Mouse (Mus musculus): Measurements from ENCODE around the gene Epb41l4b. TPM values are rescaled to one million over a fixed set of nuclear protein-coding genes. Genes with fewer than 3 reads are reported as not detected.

The Epb41l4b gene
- polyA plus RNA-seq, 1 experiment from 2014 or later: 3.6 TPM

DNA sequence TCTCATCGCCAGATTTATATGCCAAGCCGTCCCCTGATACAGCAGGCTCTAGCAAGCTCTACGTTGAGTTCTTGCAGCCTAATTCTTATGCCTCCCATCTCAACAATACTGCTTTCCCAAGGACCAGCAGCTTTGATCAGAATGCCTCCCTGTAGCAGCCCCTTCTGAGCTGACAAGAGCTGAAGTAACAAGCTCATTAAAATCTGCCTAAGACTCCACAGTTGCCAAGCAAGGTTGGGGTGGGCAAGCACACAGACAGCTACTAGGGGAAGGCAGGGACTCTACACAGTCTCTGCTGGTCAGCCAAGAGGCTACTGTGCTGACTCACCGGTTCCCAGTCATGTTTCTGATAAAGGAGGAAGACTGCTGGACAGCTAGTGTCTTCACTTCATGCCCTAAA, 33.7 kb downstream of the Epb41l4b start:
- ATAC-seq (ENCODE audit: insufficient number of reproducible peaks, low FRiP score, low TSS enrichment, low read depth): no peak
- Histone ChIP-seq H3K27ac (no peak overlapping the region), H3K4me1 (peaks cover 6% of the 10 kb centered on the region; the same call in 1 of the 2 replicates), H3K9me3 (no peaks in the 10 kb centered on the region), H3K9ac (no peak overlapping the region), H3K4me2 (no peak overlapping the region), H3K27me3 (no peaks in the 10 kb centered on the region), H3K36me3 (no peaks in the 10 kb centered on the region), H3K4me3 (no peak overlapping the region)
- WGBS: 59% methylated on average over 4 of the region's 4 CpGs

DNA sequence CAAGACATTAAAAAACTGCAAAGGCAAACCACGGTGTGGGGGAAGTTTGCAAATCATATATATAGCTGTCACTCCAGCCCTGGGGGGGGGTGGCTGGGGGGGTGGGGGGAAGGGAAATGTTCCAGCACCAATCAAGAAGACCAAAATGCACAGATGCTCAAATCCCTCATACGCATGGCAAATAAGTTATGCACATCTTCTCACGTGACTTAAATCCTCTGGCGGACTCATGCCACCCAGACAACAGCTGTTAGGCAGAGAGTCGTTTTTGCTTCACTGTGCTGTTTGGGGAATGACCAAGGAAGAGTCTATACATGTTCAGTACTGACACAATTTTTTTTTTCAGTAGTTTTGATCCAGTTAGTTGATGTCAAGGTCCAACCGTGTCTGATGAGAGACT, 37.9 kb downstream of the Epb41l4b start:
- no peak overlapping the region for H3K9ac ChIP-seq
- no peak for ATAC-seq (ENCODE audit: insufficient number of reproducible peaks, low FRiP score, low TSS enrichment, low read depth)
- H3K9me3 ChIP-seq: no peaks in the 10 kb centered on the region
- H3K36me3 ChIP-seq: no peaks in the 10 kb centered on the region; the same call in 1 of the 2 replicates
- no peaks in the 10 kb centered on the region for H3K27me3 ChIP-seq
- WGBS: 67% methylated on average over 6 of the region's 6 CpGs
- H3K4me3 ChIP-seq: no peak overlapping the region
- H3K27ac ChIP-seq: no peak overlapping the region
- no peaks in the 10 kb centered on the region for H3K4me1 ChIP-seq
- H3K4me2 ChIP-seq: no peak overlapping the region

DNA sequence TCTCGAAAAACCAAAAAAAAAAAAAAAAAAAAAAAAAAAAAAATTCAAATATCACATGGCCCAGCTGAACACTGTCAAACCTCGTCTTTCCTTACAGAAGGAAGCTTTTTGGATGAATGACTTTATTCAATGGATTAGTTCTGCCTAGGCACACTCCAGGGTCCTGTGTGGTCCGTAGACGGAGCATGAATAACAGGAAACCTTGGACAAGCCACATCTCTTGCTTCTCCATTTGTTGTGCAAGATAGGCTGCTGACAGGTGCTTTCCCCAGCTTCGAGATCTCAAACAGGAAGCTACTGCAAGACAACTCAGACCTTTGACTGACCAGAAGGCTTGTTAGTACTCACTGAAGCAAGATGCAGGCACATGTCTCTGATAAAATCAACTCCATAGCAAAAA, 39.4 kb downstream of the Epb41l4b start:
- H3K9me3 ChIP-seq: no peaks in the 10 kb centered on the region
- no peak for ATAC-seq (ENCODE audit: insufficient number of reproducible peaks, low FRiP score, low TSS enrichment, low read depth)
- H3K27me3 ChIP-seq: no peaks in the 10 kb centered on the region
- no peak overlapping the region for H3K27ac ChIP-seq
- no peak overlapping the region for H3K4me3 ChIP-seq
- WGBS: 76% methylated on average over 5 of the region's 5 CpGs
- H3K36me3 ChIP-seq: no peaks in the 10 kb centered on the region; the same call in 1 of the 2 replicates
- no peaks in the 10 kb centered on the region for H3K4me1 ChIP-seq
- H3K9ac ChIP-seq: no peak overlapping the region
- H3K4me2 ChIP-seq: no peak overlapping the region

DNA sequence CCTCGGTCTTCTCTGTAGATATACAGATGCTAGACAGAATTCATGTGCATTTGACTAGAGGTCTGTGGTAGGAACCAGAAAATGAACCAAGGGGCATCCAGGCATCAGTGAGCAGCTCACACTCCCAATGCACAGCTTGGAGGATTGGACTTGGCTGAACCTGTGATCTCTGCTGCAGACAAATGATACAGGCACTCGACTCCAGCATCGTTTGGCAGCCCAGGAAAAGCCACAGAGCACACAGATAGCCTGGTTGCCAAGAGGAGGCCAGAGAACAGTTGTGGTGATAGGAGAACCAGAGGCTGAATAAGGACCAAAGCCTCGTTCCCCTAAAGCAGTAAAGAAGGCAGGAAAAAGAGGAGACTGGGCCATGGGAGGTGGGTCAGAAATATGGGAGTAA, 42.1 kb downstream of the Epb41l4b start:
- no peak overlapping the region for H3K4me2 ChIP-seq
- ATAC-seq (ENCODE audit: insufficient number of reproducible peaks, low FRiP score, low TSS enrichment, low read depth): no peak
- no peaks in the 10 kb centered on the region for H3K4me1 ChIP-seq
- 68% methylated on average over 4 of the region's 4 CpGs for WGBS
- H3K9me3 ChIP-seq: no peaks in the 10 kb centered on the region
- H3K36me3 ChIP-seq: no peaks in the 10 kb centered on the region; the same call in 1 of the 2 replicates
- no peaks in the 10 kb centered on the region for H3K27me3 ChIP-seq
- H3K27ac ChIP-seq: no peak overlapping the region
- H3K9ac ChIP-seq: no peak overlapping the region
- H3K4me3 ChIP-seq: no peak overlapping the region

DNA sequence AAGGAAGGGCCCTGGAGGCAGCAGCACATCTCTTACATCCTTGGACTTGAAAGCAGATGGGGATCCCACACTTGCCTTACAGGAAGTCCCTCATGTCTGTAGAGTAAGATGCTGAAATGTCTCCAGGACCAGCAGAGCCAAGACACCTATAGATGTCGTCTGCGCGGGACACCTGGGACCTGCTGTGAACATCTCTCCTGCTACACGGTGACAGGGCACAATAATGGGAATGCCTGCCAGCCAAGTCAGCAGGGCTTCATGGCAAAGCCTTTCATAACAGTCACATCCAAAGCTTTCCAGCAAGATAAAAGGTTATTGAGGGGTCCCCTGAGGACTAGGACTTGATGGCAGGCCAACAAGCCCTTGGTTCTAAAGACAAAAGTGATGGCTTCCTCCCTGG, 45.8 kb downstream of the Epb41l4b start:
- ATAC-seq (ENCODE audit: insufficient number of reproducible peaks, low FRiP score, low TSS enrichment, low read depth): no peak
- WGBS: 91% methylated on average over 4 of the region's 4 CpGs
- H3K27ac ChIP-seq: no peak overlapping the region

DNA sequence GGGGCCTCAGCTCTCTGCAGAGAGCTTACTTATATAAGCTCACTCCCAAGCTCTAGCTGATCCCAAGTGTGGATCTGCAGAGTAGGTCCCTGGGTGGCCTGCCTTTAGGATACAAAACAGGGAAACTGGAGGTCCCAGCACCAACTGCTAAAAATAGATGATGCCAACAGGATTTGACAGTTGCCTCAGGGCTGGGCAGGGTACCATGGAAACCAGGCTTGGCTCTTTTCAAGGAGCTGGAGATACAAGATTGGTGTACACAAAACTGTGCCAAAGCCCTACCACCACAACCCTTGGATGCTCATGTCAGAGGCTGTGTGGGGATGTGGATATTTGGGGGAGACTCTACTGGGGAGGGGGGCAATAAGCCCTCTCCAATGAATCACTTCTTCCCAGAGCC, 47.7 kb downstream of the Epb41l4b start:
- H3K27ac ChIP-seq: no peak overlapping the region
- H3K4me1 ChIP-seq: no peaks in the 10 kb centered on the region
- no peak overlapping the region for H3K9ac ChIP-seq
- H3K9me3 ChIP-seq: no peaks in the 10 kb centered on the region
- no peaks in the 10 kb centered on the region for H3K36me3 ChIP-seq
- H3K4me2 ChIP-seq: no peak overlapping the region
- H3K27me3 ChIP-seq: no peaks in the 10 kb centered on the region
- no peak for ATAC-seq (ENCODE audit: insufficient number of reproducible peaks, low FRiP score, low TSS enrichment, low read depth)
- no peak overlapping the region for H3K4me3 ChIP-seq

More for the DNA sequence above, 45.8 kb downstream of the Epb41l4b start:
- Histone ChIP-seq H3K27me3 (no peaks in the 10 kb centered on the region), H3K4me1 (no peaks in the 10 kb centered on the region), H3K36me3 (no peaks in the 10 kb centered on the region; the same call in 1 of the 2 replicates), H3K9ac (no peak overlapping the region), H3K4me3 (no peak overlapping the region), H3K9me3 (no peaks in the 10 kb centered on the region), H3K4me2 (no peak overlapping the region)

DNA sequence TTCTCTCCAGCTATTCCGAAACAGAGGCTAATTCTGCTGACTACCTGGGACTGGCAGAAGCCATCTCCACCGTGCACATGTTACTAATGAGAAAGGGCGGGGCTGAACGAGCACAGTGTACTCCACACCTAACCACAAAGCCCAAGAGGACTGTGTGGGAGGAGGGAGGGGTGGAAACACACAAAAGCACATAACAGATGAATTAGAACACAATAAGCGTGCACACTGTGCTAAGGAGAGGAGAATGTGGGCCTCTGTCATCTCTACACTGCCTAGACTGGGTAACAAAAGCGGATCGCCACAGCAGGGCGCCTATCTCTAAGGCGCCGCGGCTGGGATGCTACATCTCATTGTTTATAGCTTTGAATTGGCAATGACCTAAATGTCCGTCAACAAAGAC, 51.9 kb downstream of the Epb41l4b start:
- no peak overlapping the region for H3K4me2 ChIP-seq
- H3K9ac ChIP-seq: no peak overlapping the region
- H3K9me3 ChIP-seq: no peaks in the 10 kb centered on the region
- no peaks in the 10 kb centered on the region for H3K36me3 ChIP-seq
- H3K27me3 ChIP-seq: no peaks in the 10 kb centered on the region
- no peak overlapping the region for H3K4me3 ChIP-seq
- no peak overlapping the region for H3K27ac ChIP-seq
- WGBS: 65% methylated on average over 12 of the region's 12 CpGs
- ATAC-seq (ENCODE audit: insufficient number of reproducible peaks, low FRiP score, low TSS enrichment, low read depth): no peak
- H3K4me1 ChIP-seq: peaks cover 2% of the 10 kb centered on the region; the same call in 1 of the 2 replicates

DNA sequence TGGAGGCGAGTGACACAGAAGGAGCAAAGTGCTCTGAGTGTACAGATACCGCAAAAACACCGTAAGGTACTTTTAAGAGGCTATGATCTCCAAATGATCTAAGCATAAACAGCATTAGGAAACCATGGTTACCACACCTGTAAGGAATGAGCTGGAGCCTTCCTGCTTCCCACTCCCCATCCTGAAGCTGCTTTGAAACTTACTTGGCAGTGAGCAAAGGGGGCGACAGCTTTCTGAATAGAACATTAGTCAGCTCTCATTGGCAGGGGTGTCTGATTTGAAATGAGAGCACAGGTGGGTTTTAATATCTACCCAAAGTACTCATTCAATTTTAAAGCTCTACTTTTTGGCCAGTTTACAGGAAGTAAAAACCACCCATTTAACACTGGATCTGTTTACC, 54.9 kb downstream of the Epb41l4b start:
- Histone ChIP-seq H3K27ac (no peak overlapping the region), H3K36me3 (no peaks in the 10 kb centered on the region), H3K9ac (no peak overlapping the region), H3K4me1 (peaks cover 5% of the 10 kb centered on the region; the same call in 1 of the 2 replicates), H3K4me3 (no peak overlapping the region), H3K4me2 (no peak overlapping the region), H3K27me3 (no peaks in the 10 kb centered on the region), H3K9me3 (no peaks in the 10 kb centered on the region)
- 39% methylated on average over 4 of the region's 4 CpGs for WGBS
- no peak for ATAC-seq (ENCODE audit: insufficient number of reproducible peaks, low FRiP score, low TSS enrichment, low read depth)

DNA sequence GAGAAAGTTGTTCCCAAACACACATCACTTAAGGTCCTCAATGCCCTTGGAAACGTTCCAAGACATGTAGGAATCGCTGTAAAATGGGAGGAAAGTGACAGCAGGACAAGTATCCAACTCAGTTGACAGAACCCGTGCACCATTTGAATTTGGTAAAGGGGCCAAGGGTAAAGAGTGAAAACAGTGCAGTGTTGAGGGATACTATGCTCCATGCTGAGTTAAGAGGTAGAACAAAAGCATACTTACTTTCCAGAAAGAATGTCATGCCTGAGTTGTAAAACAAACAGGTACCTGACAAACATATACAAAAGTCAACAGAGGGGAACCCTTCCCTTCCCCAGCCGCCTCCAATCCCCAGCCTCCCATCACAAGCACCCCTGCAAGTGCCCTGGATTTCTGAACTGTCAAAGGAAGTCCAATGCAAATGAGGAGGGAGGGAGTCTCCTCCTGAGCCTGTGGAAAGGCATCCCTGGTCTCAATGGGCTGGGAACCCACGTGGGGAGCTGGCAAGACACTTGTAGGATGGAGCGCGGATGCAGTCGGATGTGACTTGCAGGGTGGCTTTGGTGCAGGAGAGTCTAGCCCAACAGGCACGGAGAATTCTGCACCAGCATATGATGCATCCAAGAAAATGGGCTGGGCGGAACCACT, 57.4 kb downstream of the Epb41l4b start:
- H3K9ac ChIP-seq: no peak overlapping the region
- 78% methylated on average over 10 of the region's 10 CpGs for WGBS
- peaks cover 5% of the 10 kb centered on the region; the same call in 1 of the 2 replicates for H3K4me1 ChIP-seq
- H3K9me3 ChIP-seq: no peaks in the 10 kb centered on the region
- H3K27ac ChIP-seq: no peak overlapping the region
- no peaks in the 10 kb centered on the region for H3K36me3 ChIP-seq
- H3K4me2 ChIP-seq: no peak overlapping the region
- no peak for ATAC-seq (ENCODE audit: insufficient number of reproducible peaks, low FRiP score, low TSS enrichment, low read depth)
- no peak overlapping the region for H3K4me3 ChIP-seq
- H3K27me3 ChIP-seq: no peaks in the 10 kb centered on the region

DNA sequence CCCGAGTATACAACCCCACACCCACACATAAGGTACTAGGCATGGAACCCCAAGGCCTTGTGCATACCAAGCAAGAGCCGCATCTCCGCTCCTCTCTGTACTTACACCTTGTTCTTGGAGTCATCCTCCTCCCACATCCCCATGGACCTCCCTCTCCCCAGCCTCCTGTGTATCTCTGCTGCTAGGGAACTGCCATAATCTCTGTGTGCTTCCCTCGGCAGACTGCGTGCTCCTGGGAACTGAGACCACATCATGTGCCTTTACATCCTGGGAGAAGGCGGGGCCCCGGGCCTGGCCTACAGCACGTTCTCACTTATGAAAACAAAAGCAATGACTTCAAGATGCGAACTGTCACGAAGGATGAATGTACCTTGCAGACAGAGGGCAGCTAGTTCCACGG, 59.6 kb downstream of the Epb41l4b start:
- no peak for ATAC-seq (ENCODE audit: insufficient number of reproducible peaks, low FRiP score, low TSS enrichment, low read depth)
- Histone ChIP-seq H3K9ac (no peak overlapping the region), H3K27ac (no peak overlapping the region), H3K4me2 (no peak overlapping the region), H3K36me3 (no peaks in the 10 kb centered on the region), H3K4me3 (no peak overlapping the region), H3K4me1 (peaks cover 13% of the 10 kb centered on the region), H3K9me3 (no peaks in the 10 kb centered on the region), H3K27me3 (no peaks in the 10 kb centered on the region)
- 71% methylated on average over 11 of the region's 11 CpGs for WGBS

DNA sequence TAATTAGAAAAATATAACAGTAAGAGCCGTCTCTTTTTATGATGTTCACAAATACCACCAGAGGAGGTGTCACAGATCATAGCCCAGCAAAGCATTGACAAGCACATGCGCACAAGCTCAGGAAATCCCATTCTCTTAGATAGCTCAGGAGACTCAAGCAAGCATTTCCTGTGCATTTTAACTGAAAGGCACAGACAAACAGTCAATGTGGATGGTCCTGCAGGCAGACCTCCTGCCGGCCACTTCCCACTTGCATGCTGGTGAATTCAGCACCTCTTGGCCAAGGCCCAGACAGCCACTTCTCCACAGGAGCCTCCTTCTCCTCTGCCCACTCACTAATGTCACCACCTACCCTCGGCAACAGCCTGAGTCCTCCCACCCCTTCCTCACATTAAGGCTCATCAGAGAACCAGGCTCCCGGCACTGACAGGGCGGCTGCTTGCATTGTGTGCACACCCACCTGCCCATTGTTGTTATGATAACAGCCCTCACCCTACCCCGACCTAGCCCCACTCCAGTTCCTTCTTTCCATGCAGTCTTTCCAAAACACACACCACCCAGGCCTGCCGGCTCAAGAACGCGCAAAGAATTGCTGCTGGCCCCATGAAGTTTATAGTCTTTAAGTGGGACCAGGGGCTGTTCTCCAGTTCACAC, 60.3 kb downstream of the Epb41l4b start:
- H3K4me2 ChIP-seq: no peak overlapping the region
- no peak for ATAC-seq (ENCODE audit: insufficient number of reproducible peaks, low FRiP score, low TSS enrichment, low read depth)
- H3K4me3 ChIP-seq: no peak overlapping the region
- no peaks in the 10 kb centered on the region for H3K9me3 ChIP-seq
- no peak overlapping the region for H3K27ac ChIP-seq
- H3K4me1 ChIP-seq: peaks cover 11% of the 10 kb centered on the region
- no peak overlapping the region for H3K9ac ChIP-seq
- 62% methylated on average over 10 of the region's 10 CpGs for WGBS
- H3K27me3 ChIP-seq: no peaks in the 10 kb centered on the region
- no peaks in the 10 kb centered on the region for H3K36me3 ChIP-seq

DNA sequence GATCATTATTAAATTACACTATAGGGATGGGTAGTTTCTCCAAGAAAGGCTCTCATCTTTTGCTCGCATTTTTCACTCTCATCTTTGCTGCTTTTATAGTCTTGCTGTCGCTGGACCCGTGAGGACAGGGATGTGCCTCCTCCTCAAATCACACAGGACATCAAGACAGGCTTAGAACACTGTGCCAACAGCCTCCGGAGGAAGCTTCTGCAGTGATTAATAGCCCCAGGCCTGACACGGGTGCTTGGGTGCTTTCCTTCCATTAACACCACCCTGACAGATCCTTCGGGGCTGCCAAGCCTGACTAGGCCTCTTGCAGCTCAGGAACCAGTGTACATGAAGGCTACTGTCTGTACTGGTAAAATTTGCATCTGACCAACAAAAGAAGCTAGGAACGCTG, 61.8 kb downstream of the Epb41l4b start:
- H3K36me3 ChIP-seq: no peaks in the 10 kb centered on the region
- no peak for ATAC-seq (ENCODE audit: insufficient number of reproducible peaks, low FRiP score, low TSS enrichment, low read depth)
- 54% methylated on average over 7 of the region's 7 CpGs for whole genome bisulfite sequencing
- H3K4me1 ChIP-seq: peaks cover 11% of the 10 kb centered on the region
- no peak overlapping the region for H3K4me3 ChIP-seq
- H3K9me3 ChIP-seq: no peaks in the 10 kb centered on the region
- no peak overlapping the region for H3K9ac ChIP-seq
- H3K4me2 ChIP-seq: no peak overlapping the region
- no peaks in the 10 kb centered on the region for H3K27me3 ChIP-seq
- H3K27ac ChIP-seq: no peak overlapping the region
